Mouse (Mus musculus): ENCODE measurements at regions not wholly inside any gene's neighbourhood (a gene's known extent, or its start where the extent isn't known, plus 50 kb on each side); places are given as distances from the start of the nearest gene placed in this dataset.

- Histone ChIP-seq H3K36me3 (ENCODE audit: control insufficient read depth, insufficient read depth, low read length, poor library complexity, severe bottlenecking) (no peaks in the 10 kb centered on the region), H3K27me3 (ENCODE audit: control insufficient read depth, insufficient read depth, low read length, poor library complexity, severe bottlenecking) (no peaks in the 10 kb centered on the region)
- no peak for DNase-seq (ENCODE audit: low read depth, low spot score)
Measured at GRCm38 (mm10) chr15:64501479-64501878, 316.0 kb upstream of the Gm21798 start.

- DNase-seq (ENCODE audit: low read depth, low spot score): no peak
- no peaks in the 10 kb centered on the region for H3K27me3 ChIP-seq (ENCODE audit: control insufficient read depth, insufficient read depth, low read length, poor library complexity, severe bottlenecking)
- H3K36me3 ChIP-seq (ENCODE audit: control insufficient read depth, insufficient read depth, low read length, poor library complexity, severe bottlenecking): no peaks in the 10 kb centered on the region
Measured at GRCm38 (mm10) chr15:64504751-64505150, 312.7 kb upstream of the Gm21798 start.

GRCm38 (mm10) chr15:64510649-64511048 is 306.8 kb upstream of the Gm21798 start:
- Histone ChIP-seq H3K27me3 (ENCODE audit: control insufficient read depth, insufficient read depth, low read length, poor library complexity, severe bottlenecking) (no peaks in the 10 kb centered on the region), H3K36me3 (ENCODE audit: control insufficient read depth, insufficient read depth, low read length, poor library complexity, severe bottlenecking) (no peaks in the 10 kb centered on the region)
- DNase-seq (ENCODE audit: low read depth, low spot score): no peak

GRCm38 (mm10) chr15:64511176-64511575 is 306.3 kb upstream of the Gm21798 start:
- no peaks in the 10 kb centered on the region for H3K27me3 ChIP-seq (ENCODE audit: control insufficient read depth, insufficient read depth, low read length, poor library complexity, severe bottlenecking)
- DNase-seq (ENCODE audit: low read depth, low spot score): no peak
- no peaks in the 10 kb centered on the region for H3K36me3 ChIP-seq (ENCODE audit: control insufficient read depth, insufficient read depth, low read length, poor library complexity, severe bottlenecking)

- DNase-seq (ENCODE audit: low read depth, low spot score): no peak
- no peaks in the 10 kb centered on the region for H3K36me3 ChIP-seq (ENCODE audit: control insufficient read depth, insufficient read depth, low read length, poor library complexity, severe bottlenecking)
- H3K27me3 ChIP-seq (ENCODE audit: control insufficient read depth, insufficient read depth, low read length, poor library complexity, severe bottlenecking): no peaks in the 10 kb centered on the region
Measured at GRCm38 (mm10) chr15:64512615-64513014, 304.9 kb upstream of the Gm21798 start.

- Histone ChIP-seq H3K36me3 (ENCODE audit: control insufficient read depth, insufficient read depth, low read length, poor library complexity, severe bottlenecking) (no peaks in the 10 kb centered on the region), H3K27me3 (ENCODE audit: control insufficient read depth, insufficient read depth, low read length, poor library complexity, severe bottlenecking) (no peaks in the 10 kb centered on the region)
- no peak for DNase-seq (ENCODE audit: low read depth, low spot score)
Measured at GRCm38 (mm10) chr15:64513501-64514097, 303.9 kb upstream of the Gm21798 start.

GRCm38 (mm10) chr15:64515179-64515578 is 302.3 kb upstream of the Gm21798 start:
- DNase-seq (ENCODE audit: low read depth, low spot score): peak; percentile 7
- Histone ChIP-seq H3K27me3 (ENCODE audit: control insufficient read depth, insufficient read depth, low read length, poor library complexity, severe bottlenecking) (no peaks in the 10 kb centered on the region), H3K36me3 (ENCODE audit: control insufficient read depth, insufficient read depth, low read length, poor library complexity, severe bottlenecking) (no peaks in the 10 kb centered on the region)

GRCm38 (mm10) chr15:64519207-64519628 is 298.3 kb upstream of the Gm21798 start:
- DNase-seq (ENCODE audit: low read depth, low spot score): no peak
- H3K36me3 ChIP-seq (ENCODE audit: control insufficient read depth, insufficient read depth, low read length, poor library complexity, severe bottlenecking): no peaks in the 10 kb centered on the region
- no peaks in the 10 kb centered on the region for H3K27me3 ChIP-seq (ENCODE audit: control insufficient read depth, insufficient read depth, low read length, poor library complexity, severe bottlenecking)

GRCm38 (mm10) chr15:64520568-64520967 is 296.9 kb upstream of the Gm21798 start:
- Histone ChIP-seq H3K27me3 (ENCODE audit: control insufficient read depth, insufficient read depth, low read length, poor library complexity, severe bottlenecking) (no peaks in the 10 kb centered on the region), H3K36me3 (ENCODE audit: control insufficient read depth, insufficient read depth, low read length, poor library complexity, severe bottlenecking) (no peaks in the 10 kb centered on the region)
- no peak for DNase-seq (ENCODE audit: low read depth, low spot score)

- no peaks in the 10 kb centered on the region for H3K27me3 ChIP-seq (ENCODE audit: control insufficient read depth, insufficient read depth, low read length, poor library complexity, severe bottlenecking)
- no peaks in the 10 kb centered on the region for H3K36me3 ChIP-seq (ENCODE audit: control insufficient read depth, insufficient read depth, low read length, poor library complexity, severe bottlenecking)
- no peak for DNase-seq (ENCODE audit: low read depth, low spot score)
Measured at GRCm38 (mm10) chr15:64532260-64533120, 285.0 kb upstream of the Gm21798 start.

- Histone ChIP-seq H3K27me3 (ENCODE audit: control insufficient read depth, insufficient read depth, low read length, poor library complexity, severe bottlenecking) (no peaks in the 10 kb centered on the region), H3K36me3 (ENCODE audit: control insufficient read depth, insufficient read depth, low read length, poor library complexity, severe bottlenecking) (no peaks in the 10 kb centered on the region)
- DNase-seq (ENCODE audit: low read depth, low spot score): no peak
Measured at GRCm38 (mm10) chr15:64533169-64533795, 284.2 kb upstream of the Gm21798 start.

- no peaks in the 10 kb centered on the region for H3K27me3 ChIP-seq (ENCODE audit: control insufficient read depth, insufficient read depth, low read length, poor library complexity, severe bottlenecking)
- no peak for DNase-seq (ENCODE audit: low read depth, low spot score)
- no peaks in the 10 kb centered on the region for H3K36me3 ChIP-seq (ENCODE audit: control insufficient read depth, insufficient read depth, low read length, poor library complexity, severe bottlenecking)
Measured at GRCm38 (mm10) chr15:64534166-64534565, 283.3 kb upstream of the Gm21798 start.

GRCm38 (mm10) chr15:64535160-64535559 is 282.3 kb upstream of the Gm21798 start:
- Histone ChIP-seq H3K36me3 (ENCODE audit: control insufficient read depth, insufficient read depth, low read length, poor library complexity, severe bottlenecking) (no peaks in the 10 kb centered on the region), H3K27me3 (ENCODE audit: control insufficient read depth, insufficient read depth, low read length, poor library complexity, severe bottlenecking) (no peaks in the 10 kb centered on the region)
- no peak for DNase-seq (ENCODE audit: low read depth, low spot score)

- H3K36me3 ChIP-seq (ENCODE audit: control insufficient read depth, insufficient read depth, low read length, poor library complexity, severe bottlenecking): no peaks in the 10 kb centered on the region
- no peaks in the 10 kb centered on the region for H3K27me3 ChIP-seq (ENCODE audit: control insufficient read depth, insufficient read depth, low read length, poor library complexity, severe bottlenecking)
- DNase-seq (ENCODE audit: low read depth, low spot score): no peak
Measured at GRCm38 (mm10) chr15:64541395-64541794, 276.1 kb upstream of the Gm21798 start.

- Histone ChIP-seq H3K27me3 (ENCODE audit: control insufficient read depth, insufficient read depth, low read length, poor library complexity, severe bottlenecking) (no peaks in the 10 kb centered on the region), H3K36me3 (ENCODE audit: control insufficient read depth, insufficient read depth, low read length, poor library complexity, severe bottlenecking) (no peaks in the 10 kb centered on the region)
- DNase-seq (ENCODE audit: low read depth, low spot score): no peak
Measured at GRCm38 (mm10) chr15:64542250-64542901, 275.1 kb upstream of the Gm21798 start.

Measured in splenic B cell, adult 2 months (primary cell).